Mouse (Mus musculus): ENCODE results near the gene Kdm7a. TPM values are rescaled to one million over a fixed set of nuclear protein-coding genes. Genes with fewer than 3 reads are reported as not detected.

Kdm7a gene
- polyA plus RNA-seq, 1 experiment: 0.42 TPM

GRCm38 (mm10) chr6:39205650-39206580 lies 674 bp downstream of the Kdm7a start:
- Histone ChIP-seq H3K79me2 (ENCODE audit: control insufficient read depth, insufficient read depth) (no peaks in the 10 kb centered on the region), H3ac (ENCODE audit: control insufficient read depth, insufficient read length, low read depth) (peak overlapping the region; percentile 94), H3K4me3 (ENCODE audit: insufficient read depth, poor library complexity, severe bottlenecking) (peak overlapping the region; percentile 69), H3K36me3 (ENCODE audit: control insufficient read depth, insufficient read depth) (no peaks in the 10 kb centered on the region), H3K27me3 (ENCODE audit: control insufficient read depth, insufficient read depth, insufficient read length) (no peaks in the 10 kb centered on the region), H3K79me3 (ENCODE audit: low read depth) (no peaks in the 10 kb centered on the region)
- no peak for TF ChIP-seq MAX (IDR thresholded peaks at IDR 0.05)

- H3K79me3 ChIP-seq (ENCODE audit: low read depth): no peaks in the 10 kb centered on the region
- TF ChIP-seq CEBPB (IDR thresholded peaks at IDR 0.05; ENCODE audit: low read depth): peak; percentile 35
- TF ChIP-seq CTCF (IDR thresholded peaks at IDR 0.05; ENCODE audit: control insufficient read depth, insufficient read depth, insufficient read length): no peak
- H3K36me3 ChIP-seq (ENCODE audit: control insufficient read depth, insufficient read depth): no peaks in the 10 kb centered on the region
- H3K4me3 ChIP-seq (ENCODE audit: insufficient read depth, poor library complexity, severe bottlenecking): peak overlapping the region; percentile 69
- no peaks in the 10 kb centered on the region for H3K79me2 ChIP-seq (ENCODE audit: control insufficient read depth, insufficient read depth)
- H3ac ChIP-seq (ENCODE audit: control insufficient read depth, insufficient read length, low read depth): peak overlapping the region; percentile 12
- no peaks in the 10 kb centered on the region for H3K27me3 ChIP-seq (ENCODE audit: control insufficient read depth, insufficient read depth, insufficient read length)
Measured at GRCm38 (mm10) chr6:39205064-39205649, 1.4 kb downstream of the Kdm7a start.

GRCm38 (mm10) chr6:39204444-39204843 lies 2.1 kb downstream of the Kdm7a start:
- no peak overlapping the region for H3K4me3 ChIP-seq (ENCODE audit: insufficient read depth, poor library complexity, severe bottlenecking)
- no peaks in the 10 kb centered on the region for H3K79me2 ChIP-seq (ENCODE audit: control insufficient read depth, insufficient read depth)
- no peak overlapping the region for H3ac ChIP-seq (ENCODE audit: control insufficient read depth, insufficient read length, low read depth)
- no peaks in the 10 kb centered on the region for H3K27me3 ChIP-seq (ENCODE audit: control insufficient read depth, insufficient read depth, insufficient read length)
- H3K79me3 ChIP-seq (ENCODE audit: low read depth): no peaks in the 10 kb centered on the region
- TF ChIP-seq MYOG (IDR thresholded peaks at IDR 0.05; ENCODE audit: control insufficient read depth, extremely low read depth, insufficient read length): no peak
- no peak for TF ChIP-seq USF1 (IDR thresholded peaks at IDR 0.05; ENCODE audit: low read depth)
- no peak for TF ChIP-seq FOSL1 (IDR thresholded peaks at IDR 0.05; ENCODE audit: insufficient read depth, low read length, poor library complexity, severe bottlenecking)
- no peak for TF ChIP-seq CEBPB (IDR thresholded peaks at IDR 0.05; ENCODE audit: low read depth)
- no peak for TF ChIP-seq MYOD1 (IDR thresholded peaks at IDR 0.05; ENCODE audit: control insufficient read depth, insufficient read length, low read depth)
- no peak for TF ChIP-seq CTCF (IDR thresholded peaks at IDR 0.05; ENCODE audit: control insufficient read depth, insufficient read depth, insufficient read length)
- no peak for TF ChIP-seq MAX (IDR thresholded peaks at IDR 0.05)
- no peaks in the 10 kb centered on the region for H3K36me3 ChIP-seq (ENCODE audit: control insufficient read depth, insufficient read depth)

GRCm38 (mm10) chr6:39203236-39203635 lies 3.4 kb downstream of the Kdm7a start:
- H3K4me3 ChIP-seq (ENCODE audit: insufficient read depth, poor library complexity, severe bottlenecking): no peak overlapping the region
- TF ChIP-seq MYOG (IDR thresholded peaks at IDR 0.05; ENCODE audit: control insufficient read depth, extremely low read depth, insufficient read length) (no peak), FOSL1 (IDR thresholded peaks at IDR 0.05; ENCODE audit: insufficient read depth, low read length, poor library complexity, severe bottlenecking) (no peak), CEBPB (IDR thresholded peaks at IDR 0.05; ENCODE audit: low read depth) (no peak), MYOD1 (IDR thresholded peaks at IDR 0.05; ENCODE audit: control insufficient read depth, insufficient read length, low read depth) (no peak), MAX (IDR thresholded peaks at IDR 0.05) (no peak), CTCF (IDR thresholded peaks at IDR 0.05; ENCODE audit: control insufficient read depth, insufficient read depth, insufficient read length) (no peak), USF1 (IDR thresholded peaks at IDR 0.05; ENCODE audit: low read depth) (no peak)
- H3K27me3 ChIP-seq (ENCODE audit: control insufficient read depth, insufficient read depth, insufficient read length): no peaks in the 10 kb centered on the region
- no peaks in the 10 kb centered on the region for H3K79me2 ChIP-seq (ENCODE audit: control insufficient read depth, insufficient read depth)
- no peaks in the 10 kb centered on the region for H3K79me3 ChIP-seq (ENCODE audit: low read depth)
- no peak overlapping the region for H3ac ChIP-seq (ENCODE audit: control insufficient read depth, insufficient read length, low read depth)
- no peaks in the 10 kb centered on the region for H3K36me3 ChIP-seq (ENCODE audit: control insufficient read depth, insufficient read depth)

- no peaks in the 10 kb centered on the region for H3K27me3 ChIP-seq (ENCODE audit: control insufficient read depth, insufficient read depth, insufficient read length)
- H3K79me2 ChIP-seq (ENCODE audit: control insufficient read depth, insufficient read depth): no peaks in the 10 kb centered on the region
- TF ChIP-seq CTCF (IDR thresholded peaks at IDR 0.05; ENCODE audit: control insufficient read depth, insufficient read depth, insufficient read length) (no peak), MYOD1 (IDR thresholded peaks at IDR 0.05; ENCODE audit: control insufficient read depth, insufficient read length, low read depth) (no peak), CEBPB (IDR thresholded peaks at IDR 0.05; ENCODE audit: low read depth) (no peak), USF1 (IDR thresholded peaks at IDR 0.05; ENCODE audit: low read depth) (no peak), MYOG (IDR thresholded peaks at IDR 0.05; ENCODE audit: control insufficient read depth, extremely low read depth, insufficient read length) (no peak)
- H3K4me3 ChIP-seq (ENCODE audit: insufficient read depth, poor library complexity, severe bottlenecking): no peak overlapping the region
- H3K36me3 ChIP-seq (ENCODE audit: control insufficient read depth, insufficient read depth): no peaks in the 10 kb centered on the region
- no peak overlapping the region for H3ac ChIP-seq (ENCODE audit: control insufficient read depth, insufficient read length, low read depth)
- H3K79me3 ChIP-seq (ENCODE audit: low read depth): no peaks in the 10 kb centered on the region
Measured at GRCm38 (mm10) chr6:39193006-39193405, 13.6 kb downstream of the Kdm7a start.

- Histone ChIP-seq H3ac (ENCODE audit: control insufficient read depth, insufficient read length, low read depth) (no peak overlapping the region), H3K79me3 (ENCODE audit: low read depth) (no peaks in the 10 kb centered on the region), H3K36me3 (ENCODE audit: control insufficient read depth, insufficient read depth) (no peaks in the 10 kb centered on the region), H3K27me3 (ENCODE audit: control insufficient read depth, insufficient read depth, insufficient read length) (no peaks in the 10 kb centered on the region), H3K79me2 (ENCODE audit: control insufficient read depth, insufficient read depth) (no peaks in the 10 kb centered on the region), H3K4me3 (ENCODE audit: insufficient read depth, poor library complexity, severe bottlenecking) (no peak overlapping the region)
- TF ChIP-seq CTCF (IDR thresholded peaks at IDR 0.05; ENCODE audit: control insufficient read depth, insufficient read depth, insufficient read length) (no peak), FOSL1 (IDR thresholded peaks at IDR 0.05; ENCODE audit: insufficient read depth, low read length, poor library complexity, severe bottlenecking) (no peak), MYOD1 (IDR thresholded peaks at IDR 0.05; ENCODE audit: control insufficient read depth, insufficient read length, low read depth) (no peak), MYOG (IDR thresholded peaks at IDR 0.05; ENCODE audit: control insufficient read depth, extremely low read depth, insufficient read length) (no peak), CEBPB (IDR thresholded peaks at IDR 0.05; ENCODE audit: low read depth) (no peak), MAX (IDR thresholded peaks at IDR 0.05) (no peak), USF1 (IDR thresholded peaks at IDR 0.05; ENCODE audit: low read depth) (no peak)
Measured at GRCm38 (mm10) chr6:39191518-39191917, 15.1 kb downstream of the Kdm7a start.

All from C2C12 (cell line).